Mouse (Mus musculus) brain, embryonic 14.5 days (tissue): Measurements from ENCODE around the gene Sh3pxd2a.

ENCODE experiments used
- CTCF ChIP-seq: fragments of 200-500 bp; IDR thresholded peaks from 2 replicates; pipeline ENCODE4 v1.5.1; 2012; ENCODE audit warnings: inconsistent platforms, mild to moderate bottlenecking, moderate library complexity, borderline replicate concordance; ENCODE audit not compliant: insufficient read depth, insufficient read length; ENCODE audit errors: extremely low read depth
- POLR2A ChIP-seq: fragments of 200-500 bp; IDR thresholded peaks from 2 replicates; pipeline ENCODE4 v1.6.1; 2012; ENCODE audit warnings: mild to moderate bottlenecking, inconsistent platforms, borderline replicate concordance; ENCODE audit not compliant: poor library complexity, insufficient read depth, insufficient read length, severe bottlenecking; ENCODE audit errors: extremely low read depth

GRCm38 (mm10) chr19:47276730-47277129, 187.5 kb downstream of the Sh3pxd2a start:
- TF ChIP-seq CTCF (no peak), POLR2A (no peak)
